Mouse (Mus musculus) heart, postnatal 0 days (tissue): ENCODE measurements around the gene Hpcal1.

ENCODE experiments used
- CTCF ChIP-seq: IDR thresholded peaks from 2 replicates; pipeline ENCODE4 v1.5.1; 2016; ENCODE audit warnings: antibody characterized with exemption, control low read depth, low read depth
- EP300 ChIP-seq: IDR thresholded peaks from 2 replicates; pipeline ENCODE4 v1.6.1; 2016; ENCODE audit warnings: antibody characterized with exemption, low read depth

DNA sequence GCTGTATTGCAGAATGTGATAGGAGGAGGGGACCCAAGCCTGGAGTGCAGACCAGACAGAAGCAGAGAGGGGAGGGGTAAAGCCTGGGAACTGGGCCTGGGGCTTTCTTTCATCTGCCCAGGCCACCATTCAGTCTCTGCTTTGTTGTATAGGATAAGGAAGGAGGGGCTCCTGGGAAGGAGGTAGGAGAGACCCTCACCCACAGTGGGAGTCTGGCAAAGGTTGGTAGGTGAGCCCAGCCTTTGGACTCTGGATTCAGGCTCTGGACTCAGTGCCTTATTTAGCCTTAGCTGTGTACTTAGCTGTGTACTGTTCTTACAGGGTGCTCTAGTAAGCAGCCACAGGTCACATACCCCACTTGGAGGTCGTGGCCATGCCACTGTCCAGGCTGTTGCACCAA is 8.8 kb downstream of the Hpcal1 start:
- TF ChIP-seq CTCF = no peak
- no peak for TF ChIP-seq EP300
